Mouse (Mus musculus) lung, postnatal 0 days (tissue): ENCODE results near the gene Aldh3a2.

Experiments
- CTCF ChIP-seq: IDR thresholded peaks from 2 replicates; pipeline ENCODE4 v1.5.1; 2016; ENCODE audit warnings: antibody characterized with exemption, mild to moderate bottlenecking
- EP300 ChIP-seq: IDR thresholded peaks from 2 replicates; pipeline ENCODE4 v1.6.1; 2016; ENCODE audit warnings: antibody characterized with exemption, mild to moderate bottlenecking, control low read depth

DNA sequence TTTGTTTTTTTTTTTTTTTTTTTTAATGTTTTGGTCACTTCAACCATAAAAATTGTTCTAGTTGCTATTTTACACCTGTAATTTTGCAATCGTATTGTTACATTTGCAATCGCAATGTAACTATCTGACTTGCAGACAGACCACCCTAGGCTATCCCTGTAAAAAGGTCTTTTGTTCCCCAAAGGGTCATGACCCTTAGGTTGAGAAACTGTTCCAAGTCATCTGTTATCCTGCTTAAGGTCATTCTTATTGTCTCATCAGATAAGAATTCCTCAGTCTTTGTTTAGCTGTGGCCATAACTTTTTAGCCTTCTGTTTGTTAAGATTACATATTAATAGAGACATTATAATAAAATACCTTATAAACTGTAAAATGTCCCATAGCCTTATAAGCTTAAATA is 26.0 kb upstream of the Aldh3a2 start:
- TF ChIP-seq CTCF: no peak
- TF ChIP-seq EP300: no peak
